Mouse (Mus musculus): ENCODE results near the gene Dscam.

DNA sequence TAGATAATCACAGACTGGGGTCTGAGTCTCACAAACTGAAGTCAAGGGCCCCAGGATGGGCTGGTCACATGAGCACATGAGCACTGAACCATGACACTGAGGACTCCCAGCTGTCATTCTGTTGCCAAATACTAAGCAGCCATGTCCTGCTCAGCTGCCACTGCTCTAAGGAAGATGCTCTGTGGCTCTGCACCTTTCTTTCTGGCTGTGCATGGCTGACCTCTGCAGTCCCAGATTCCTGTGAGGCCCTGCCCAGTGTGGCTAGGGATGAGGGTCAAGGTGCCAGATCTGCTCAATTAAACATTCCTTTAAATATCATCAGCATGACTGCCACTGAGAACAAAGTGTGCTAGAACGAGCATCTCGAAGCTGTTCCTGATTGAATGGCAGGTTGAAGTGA is 70.5 kb downstream of the Dscam start:
- TF ChIP-seq CTCF (IDR thresholded peaks at IDR 0.05; ENCODE audit: low read depth, low read length) (no peak), POLR2A (IDR thresholded peaks at IDR 0.05; ENCODE audit: borderline replicate concordance, low read depth, low read length) (no peak)
